Mouse (Mus musculus): ENCODE results near the gene Amer2.

Amer2 gene

GRCm38 (mm10) chr14:60386591-60387501, 13.8 kb downstream of the Amer2 start:
- no peak for DNase-seq (ENCODE audit: low spot score)

- DNase-seq (ENCODE audit: low spot score) = no peak
Observed at GRCm38 (mm10) chr14:60388332-60388731, 15.3 kb downstream of the Amer2 start.

- DNase-seq (ENCODE audit: low spot score) = no peak
Observed at GRCm38 (mm10) chr14:60392202-60392601, 19.1 kb downstream of the Amer2 start.

GRCm38 (mm10) chr14:60397321-60397720, 24.3 kb downstream of the Amer2 start:
- no peak for DNase-seq (ENCODE audit: low spot score)

- no peak for DNase-seq (ENCODE audit: low spot score)
Observed at GRCm38 (mm10) chr14:60398861-60399260, 25.8 kb downstream of the Amer2 start.

- DNase-seq (ENCODE audit: low spot score) = no peak
Observed at GRCm38 (mm10) chr14:60403228-60403627, 30.2 kb downstream of the Amer2 start.

- DNase-seq (ENCODE audit: low spot score) = no peak
Observed at GRCm38 (mm10) chr14:60405829-60406228, 32.8 kb downstream of the Amer2 start.

- no peak for DNase-seq (ENCODE audit: low spot score)
Observed at GRCm38 (mm10) chr14:60406543-60406942, 33.5 kb downstream of the Amer2 start.

GRCm38 (mm10) chr14:60407319-60407718, 34.3 kb downstream of the Amer2 start:
- no peak for DNase-seq (ENCODE audit: low spot score)

- DNase-seq (ENCODE audit: low spot score) = no peak
Observed at GRCm38 (mm10) chr14:60409702-60410491, 36.8 kb downstream of the Amer2 start.

GRCm38 (mm10) chr14:60411229-60411628, 38.2 kb downstream of the Amer2 start:
- DNase-seq (ENCODE audit: low spot score) = no peak

- DNase-seq (ENCODE audit: low spot score) = no peak
Observed at GRCm38 (mm10) chr14:60414691-60415090, 41.6 kb downstream of the Amer2 start.

GRCm38 (mm10) chr14:60417924-60418323, 44.9 kb downstream of the Amer2 start:
- no peak for DNase-seq (ENCODE audit: low spot score)

GRCm38 (mm10) chr14:60422920-60423319, 49.9 kb downstream of the Amer2 start:
- no peak for DNase-seq (ENCODE audit: low spot score)

GRCm38 (mm10) chr14:60424174-60424573, 51.1 kb downstream of the Amer2 start:
- DNase-seq (ENCODE audit: low spot score) = no peak

GRCm38 (mm10) chr14:60425553-60425952, 52.5 kb downstream of the Amer2 start:
- no peak for DNase-seq (ENCODE audit: low spot score)

GRCm38 (mm10) chr14:60427896-60428295, 54.8 kb downstream of the Amer2 start:
- no peak for DNase-seq (ENCODE audit: low spot score)

GRCm38 (mm10) chr14:60429513-60429912, 56.5 kb downstream of the Amer2 start:
- no peak for DNase-seq (ENCODE audit: low spot score)

GRCm38 (mm10) chr14:60431515-60431914, 58.5 kb downstream of the Amer2 start:
- DNase-seq (ENCODE audit: low spot score) = no peak

GRCm38 (mm10) chr14:60432136-60432535, 59.1 kb downstream of the Amer2 start:
- no peak for DNase-seq (ENCODE audit: low spot score)

GRCm38 (mm10) chr14:60435515-60435914, 62.5 kb downstream of the Amer2 start:
- no peak for DNase-seq (ENCODE audit: low spot score)

GRCm38 (mm10) chr14:60436364-60436763, 63.3 kb downstream of the Amer2 start:
- DNase-seq (ENCODE audit: low spot score) = no peak

Data from ovary, postnatal 10 days (tissue).